Mouse (Mus musculus) midbrain, postnatal 0 days (tissue): ENCODE results near the gene Zmiz1. TPM values are rescaled to one million over a fixed set of nuclear protein-coding genes. Genes with fewer than 3 reads are reported as not detected.

Source experiments
- ATAC-seq: fragments of 200-750 bp; cut with Nextera tagmentation; 2 replicates; pipeline ENCODE4 v1.8.0; 2017; ENCODE audit warnings: moderate number of reproducible peaks, mild to moderate bottlenecking, moderate TSS enrichment, moderate library complexity; ENCODE audit not compliant: low FRiP score
- DNase-seq: peaks from one replicate; pipeline ENCODE4 v3.0.0-alpha.2; 2015; ENCODE audit warnings: low spot score
- H3K27ac ChIP-seq: fragments of 300-500 bp; sonication (generic); 2 replicates; pipeline ENCODE4 v1.5.1; 2014; ENCODE audit warnings: low read depth, mild to moderate bottlenecking, low read length, mixed read lengths
- H3K27me3 ChIP-seq: fragments of 300-500 bp; sonication (generic); 2 replicates; pipeline ENCODE4 v1.6.1; 2014; ENCODE audit warnings: low read length, control low read depth, mixed read lengths; ENCODE audit not compliant: insufficient read depth
- H3K36me3 ChIP-seq: fragments of 300-500 bp; sonication (generic); 2 replicates; pipeline ENCODE4 v1.6.1; 2014; ENCODE audit warnings: low read length, control low read depth, mixed read lengths; ENCODE audit not compliant: insufficient read depth
- H3K4me1 ChIP-seq: fragments of 300-500 bp; sonication (generic); 2 replicates; pipeline ENCODE4 v1.6.1; 2014; ENCODE audit warnings: mild to moderate bottlenecking, control low read depth, antibody characterized with exemption, low read length, mixed read lengths; ENCODE audit not compliant: insufficient read depth
- H3K4me2 ChIP-seq: fragments of 300-500 bp; sonication (generic); 2 replicates; pipeline ENCODE4 v1.6.1; 2014; ENCODE audit warnings: low read depth, mild to moderate bottlenecking, low read length, mixed read lengths; ENCODE audit not compliant: poor library complexity, severe bottlenecking
- H3K4me3 ChIP-seq: fragments of 300-500 bp; sonication (generic); 2 replicates; pipeline ENCODE4 v1.5.1; 2014; ENCODE audit warnings: low read depth, mild to moderate bottlenecking, low read length, moderate library complexity
- H3K9ac ChIP-seq: fragments of 300-500 bp; sonication (generic); replicated peaks from 2 replicates; pipeline ENCODE4 v1.6.1; 2014; ENCODE audit warnings: mild to moderate bottlenecking, low read length, moderate library complexity, mixed read lengths; ENCODE audit not compliant: poor library complexity, severe bottlenecking
- H3K9me3 ChIP-seq: fragments of 300-500 bp; sonication (generic); 2 replicates; pipeline ENCODE4 v1.6.1; 2016; ENCODE audit warnings: low read length, control low read depth
- CTCF ChIP-seq: IDR thresholded peaks from 2 replicates; pipeline ENCODE4 v1.5.1; 2016; ENCODE audit warnings: antibody characterized with exemption, mild to moderate bottlenecking
- WGBS: fragments of 180-500 bp; shearing (Covaris S2); extraction: QIAGEN DNeasy Blood & Tissue Kit; methylation state at CpG from one replicate; pipeline ENCODE4 v1.1.7; 2014; 5-methylcytosine and 5-hydroxymethylcytosine counted together
- polyA plus RNA-seq: library from polyadenylated mRNA; unstranded; fragments of >200 nt; fragmentation: Nextera tagmentation; extraction: Ambion mirVana; gene quantifications from 2 replicates; pipeline ENCODE4 v1.2.1, GENCODE M21; 2015
- total RNA-seq: library from RNA; depleted of rRNA; stranded (reverse); fragments of >200 nt; gene quantifications from 2 replicates; pipeline ENCODE4 v1.2.3, GENCODE M21; 2014

Zmiz1 gene
- total and polyA plus RNA-seq, 2 experiments from 2014 or later = 51.7 to 130 TPM

- Histone ChIP-seq H3K27ac (no peak overlapping the region), H3K4me2 (no peak overlapping the region), H3K4me1 (peaks cover 14% of the 10 kb centered on the region; the same call in 1 of the 2 replicates), H3K27me3 (no peaks in the 10 kb centered on the region), H3K9ac (no peak overlapping the region), H3K4me3 (no peak overlapping the region), H3K36me3 (peaks cover 2% of the 10 kb centered on the region; the same call in 1 of the 2 replicates), H3K9me3 (no peaks in the 10 kb centered on the region)
- DNase-seq = no peak
- ATAC-seq = no peak
- WGBS = 32% methylated on average over 6 of the region's 6 CpGs
- TF ChIP-seq CTCF = no peak
Observed at GRCm38 (mm10) chr14:25512803-25513202, 53.8 kb downstream of the Zmiz1 start.

GRCm38 (mm10) chr14:25513496-25513895, 54.5 kb downstream of the Zmiz1 start:
- Histone ChIP-seq H3K9ac (no peak overlapping the region), H3K4me2 (no peak overlapping the region), H3K4me1 (peaks cover 14% of the 10 kb centered on the region; the same call in 1 of the 2 replicates), H3K36me3 (peaks cover 3% of the 10 kb centered on the region; the same call in 1 of the 2 replicates), H3K4me3 (no peak overlapping the region), H3K27me3 (no peaks in the 10 kb centered on the region), H3K9me3 (no peaks in the 10 kb centered on the region), H3K27ac (0 out of 2 replicates have a peak overlapping the region, but pooled peaks have one; percentile 7)
- no peak for ATAC-seq
- no peak for DNase-seq
- WGBS = 53% methylated on average over 8 of the region's 8 CpGs
- TF ChIP-seq CTCF = no peak

GRCm38 (mm10) chr14:25514943-25515512, 56.0 kb downstream of the Zmiz1 start:
- ATAC-seq = no peak
- Histone ChIP-seq H3K27ac (no peak overlapping the region), H3K4me3 (no peak overlapping the region)

GRCm38 (mm10) chr14:25515924-25516323, 56.9 kb downstream of the Zmiz1 start:
- no peak for ATAC-seq
- no peak overlapping the region for H3K27ac ChIP-seq
- H3K9me3 ChIP-seq = no peaks in the 10 kb centered on the region
- no peak for DNase-seq
- no peak overlapping the region for H3K4me3 ChIP-seq
- H3K27me3 ChIP-seq = no peaks in the 10 kb centered on the region
- no peak overlapping the region for H3K4me2 ChIP-seq
- WGBS = 68% methylated on average over 9 of the region's 9 CpGs
- 0 out of 2 replicates have a peak, but pooled peaks cover 4% of the 10 kb centered on the region for H3K36me3 ChIP-seq
- H3K4me1 ChIP-seq = peaks cover 25% of the 10 kb centered on the region; the same call in 1 of the 2 replicates
- no peak for TF ChIP-seq CTCF
- no peak overlapping the region for H3K9ac ChIP-seq

More at GRCm38 (mm10) chr14:25514943-25515512, 56.0 kb downstream of the Zmiz1 start:
- Histone ChIP-seq H3K27me3 (no peaks in the 10 kb centered on the region), H3K9ac (no peak overlapping the region), H3K4me2 (no peak overlapping the region), H3K4me1 (peaks cover 21% of the 10 kb centered on the region; the same call in 1 of the 2 replicates), H3K9me3 (no peaks in the 10 kb centered on the region), H3K36me3 (0 out of 2 replicates have a peak, but pooled peaks cover 4% of the 10 kb centered on the region)
- 66% methylated on average over 2 of the region's 2 CpGs for WGBS
- no peak for DNase-seq
- no peak for TF ChIP-seq CTCF

GRCm38 (mm10) chr14:25516640-25517591, 57.9 kb downstream of the Zmiz1 start:
- H3K9me3 ChIP-seq = no peaks in the 10 kb centered on the region
- DNase-seq = no peak
- WGBS = 52% methylated on average over 13 of the region's 13 CpGs
- H3K9ac ChIP-seq = no peak overlapping the region
- peaks cover 18% of the 10 kb centered on the region; the same call in 1 of the 2 replicates for H3K4me1 ChIP-seq
- H3K4me3 ChIP-seq = no peak overlapping the region
- H3K27me3 ChIP-seq = no peaks in the 10 kb centered on the region
- no peak overlapping the region; the same call in 1 of the 2 replicates for H3K27ac ChIP-seq
- TF ChIP-seq CTCF = peak; percentile 31
- no peak for ATAC-seq
- no peak overlapping the region for H3K4me2 ChIP-seq
- 0 out of 2 replicates have a peak, but pooled peaks cover 4% of the 10 kb centered on the region for H3K36me3 ChIP-seq
